ENCODE assay signal across 26 mouse cellular contexts in genomic region chr13:92699395-92699794, GRCm38 (mm10).
DNase-seq lines count a peak whose midpoint lies in the region; ATAC-seq and TF ChIP-seq lines count a peak whose summit lies in the region.
"Had no signal": no experiment of that assay in that cellular context is flagged by ENCODE, and none has a peak within 500 bp of the region (broad histone marks: within the 10 kb centered on the region; RNA-seq: fewer than 3 reads in every experiment).

No protein-coding gene starts in this region.

- no peak overlapping the region for H3K9ac ChIP-seq in kidney, embryonic 14.5 days (ENCODE audit: low read depth, low read length)
- no peak overlapping the region for H3K9ac ChIP-seq in midbrain, embryonic 16.5 days (ENCODE audit: low read depth, low read length)
- H3K9ac ChIP-seq in intestine, postnatal 0 days (ENCODE audit: low read depth, low read length), result no peak overlapping the region
- H3K9ac ChIP-seq: heart, embryonic 13.5 days; hindbrain, embryonic 15.5 days; neural tube, embryonic 13.5 days had no signal

- no peak overlapping the region for H3K4me3 ChIP-seq in kidney, embryonic 14.5 days (ENCODE audit: low read length)
- no peak overlapping the region for H3K4me3 ChIP-seq in midbrain, embryonic 10.5 days
- no peak overlapping the region for H3K4me3 ChIP-seq in midbrain, embryonic 16.5 days (ENCODE audit: low read depth, low read length)
- no peak overlapping the region for H3K4me3 ChIP-seq in intestine, postnatal 0 days (ENCODE audit: low read depth, low read length)
- no peak overlapping the region for H3K4me3 ChIP-seq in limb, embryonic 10.5 days
- H3K4me3 ChIP-seq: gastrocnemius, adult 2 months; heart, adult 2 months; heart, embryonic 13.5 days; hindbrain, embryonic 10.5 days; hindbrain, embryonic 15.5 days; myocyte; neural tube, embryonic 13.5 days had no signal

- no peak for ATAC-seq in kidney, embryonic 14.5 days (ENCODE audit: low FRiP score, low TSS enrichment)
- no peak for ATAC-seq in midbrain, embryonic 16.5 days
- ATAC-seq in intestine, postnatal 0 days, result 0 out of 2 replicates have a peak, but pooled peaks have one; percentile 36
- ATAC-seq: CD4-positive, CD25-positive, alpha-beta regulatory T cell, adult 4 months; forebrain, embryonic 14.5 days; inflammation-experienced regulatory T-cells, adult 6 months had no signal

- TF ChIP-seq CTCF in intestine, postnatal 0 days (IDR thresholded peaks at IDR 0.05; ENCODE audit: low read depth), result no peak

- H3K9me3 ChIP-seq in kidney, embryonic 14.5 days (ENCODE audit: control insufficient read depth, low read length), result no peaks in the 10 kb centered on the region
- no peaks in the 10 kb centered on the region for H3K9me3 ChIP-seq in midbrain, embryonic 10.5 days (replicated peaks)
- H3K9me3 ChIP-seq in midbrain, embryonic 16.5 days (replicated peaks; ENCODE audit: control insufficient read depth, low read length, poor library complexity, severe bottlenecking), result no peaks in the 10 kb centered on the region
- H3K9me3 ChIP-seq in intestine, postnatal 0 days (ENCODE audit: control insufficient read depth), result no peaks in the 10 kb centered on the region
- H3K9me3 ChIP-seq in limb, embryonic 10.5 days (replicated peaks), result no peaks in the 10 kb centered on the region
- H3K9me3 ChIP-seq: heart, embryonic 13.5 days; hindbrain, embryonic 10.5 days; hindbrain, embryonic 15.5 days; neural tube, embryonic 13.5 days had no signal

- DNase-seq in kidney, adult 11 months, result peak; percentile 6
- DNase-seq in kidney, postnatal 36 days, result peak; percentile 17 to 19
- DNase-seq in kidney, postnatal 14 days, result no peak
- DNase-seq in midbrain, embryonic 10.5 days (ENCODE audit: low spot score), result peak; percentile 9
- no peak for DNase-seq in limb, embryonic 10.5 days (ENCODE audit: low spot score)
- DNase-seq: adrenal gland, postnatal 14 days; cerebellum, adult 11 months; cerebellum, adult 9-10 months; cerebellum, postnatal 36 days; gastrocnemius, adult 2 months; heart, adult 2 months; heart, postnatal 10 days; lung, adult 2 months; lung, postnatal 10 days had no signal

- H3K27me3 ChIP-seq in kidney, embryonic 14.5 days (ENCODE audit: control insufficient read depth, insufficient read depth, low read length), result no peaks in the 10 kb centered on the region
- H3K27me3 ChIP-seq in midbrain, embryonic 10.5 days (ENCODE audit: low read depth, poor library complexity, severe bottlenecking), result peaks cover 7% of the 10 kb centered on the region
- no peaks in the 10 kb centered on the region for H3K27me3 ChIP-seq in midbrain, embryonic 16.5 days (ENCODE audit: control insufficient read depth, insufficient read depth, low read depth, low read length)
- H3K27me3 ChIP-seq in intestine, postnatal 0 days (replicated peaks; ENCODE audit: control insufficient read depth, insufficient read depth, low read length), result no peaks in the 10 kb centered on the region
- H3K27me3 ChIP-seq in limb, embryonic 10.5 days (ENCODE audit: low read depth, poor library complexity, severe bottlenecking), result no peaks in the 10 kb centered on the region
- H3K27me3 ChIP-seq: heart, embryonic 13.5 days; hindbrain, embryonic 15.5 days; neural tube, embryonic 13.5 days had no signal

- H3K27ac ChIP-seq in kidney, embryonic 14.5 days (ENCODE audit: low read depth, low read length), result no peak overlapping the region
- no peak overlapping the region for H3K27ac ChIP-seq in midbrain, embryonic 10.5 days (replicated peaks)
- no peak overlapping the region for H3K27ac ChIP-seq in midbrain, embryonic 16.5 days (ENCODE audit: low read length)
- no peak overlapping the region for H3K27ac ChIP-seq in intestine, postnatal 0 days (ENCODE audit: low read depth, low read length)
- no peak overlapping the region for H3K27ac ChIP-seq in limb, embryonic 10.5 days
- H3K27ac ChIP-seq: gastrocnemius, adult 2 months; heart, adult 2 months; heart, embryonic 13.5 days; hindbrain, embryonic 10.5 days; hindbrain, embryonic 15.5 days; macrophage; neural tube, embryonic 13.5 days had no signal

- no peaks in the 10 kb centered on the region for H3K36me3 ChIP-seq in kidney, embryonic 14.5 days (ENCODE audit: control insufficient read depth, insufficient read depth, low read length)
- peaks cover 9% of the 10 kb centered on the region; the same call in 1 of the 2 replicates for H3K36me3 ChIP-seq in midbrain, embryonic 10.5 days
- H3K36me3 ChIP-seq in midbrain, embryonic 16.5 days (ENCODE audit: control insufficient read depth, insufficient read depth, low read length), result no peaks in the 10 kb centered on the region
- H3K36me3 ChIP-seq in intestine, postnatal 0 days (ENCODE audit: control insufficient read depth, insufficient read depth), result peaks cover 14% of the 10 kb centered on the region; the same call in 1 of the 2 replicates
- no peaks in the 10 kb centered on the region for H3K36me3 ChIP-seq in limb, embryonic 10.5 days
- H3K36me3 ChIP-seq: hindbrain, embryonic 15.5 days had no signal

- 95% methylated on average over 6 of the region's 6 CpGs for WGBS in kidney, embryonic 14.5 days
- WGBS in midbrain, embryonic 10.5 days, result 90% methylated on average over 6 of the region's 6 CpGs
- WGBS in midbrain, embryonic 16.5 days, result 90% methylated on average over 6 of the region's 6 CpGs
- WGBS in intestine, postnatal 0 days, result 62% methylated on average over 6 of the region's 6 CpGs
- WGBS in limb, embryonic 10.5 days, result 91% methylated on average over 6 of the region's 6 CpGs

- H3K4me1 ChIP-seq in kidney, embryonic 14.5 days (ENCODE audit: control insufficient read depth, insufficient read depth, low read length), result no peaks in the 10 kb centered on the region
- peaks cover 37% of the 10 kb centered on the region for H3K4me1 ChIP-seq in midbrain, embryonic 10.5 days
- H3K4me1 ChIP-seq in midbrain, embryonic 16.5 days (ENCODE audit: control insufficient read depth, insufficient read depth, low read length), result 0 out of 2 replicates have a peak, but pooled peaks cover 4% of the 10 kb centered on the region
- H3K4me1 ChIP-seq in intestine, postnatal 0 days (replicated peaks; ENCODE audit: control insufficient read depth, insufficient read depth, low read length), result no peaks in the 10 kb centered on the region
- peaks cover 9% of the 10 kb centered on the region; the same call in 1 of the 2 replicates for H3K4me1 ChIP-seq in limb, embryonic 10.5 days

- no peak overlapping the region for H3K4me2 ChIP-seq in kidney, embryonic 14.5 days (replicated peaks; ENCODE audit: low read depth, low read length)
- H3K4me2 ChIP-seq in midbrain, embryonic 16.5 days (ENCODE audit: low read length), result no peak overlapping the region
- H3K4me2 ChIP-seq in intestine, postnatal 0 days (replicated peaks; ENCODE audit: low read depth), result no peak overlapping the region
- H3K4me2 ChIP-seq: heart, embryonic 13.5 days; hindbrain, embryonic 15.5 days; neural tube, embryonic 13.5 days had no signal

Comparison
In these comparisons a context has a peak if more than half of its experiments do, and no peak if none do; other contexts are left out.
1. DNase-seq: peak in kidney, adult 11 months (single experiment), kidney, postnatal 36 days (2 of 2) and midbrain, embryonic 10.5 days (single experiment); none in kidney, postnatal 14 days (single experiment) and limb, embryonic 10.5 days (single experiment).